Mouse (Mus musculus) midbrain, embryonic 14.5 days (tissue): ENCODE results near the gene Plekhh3. TPM values are rescaled to one million over a fixed set of nuclear protein-coding genes. Genes with fewer than 3 reads are reported as not detected.

ENCODE experiments used
- ATAC-seq: fragments of 200-750 bp; cut with Nextera tagmentation; 2 replicates; pipeline ENCODE4 v1.8.0; 2017; ENCODE audit warnings: moderate number of reproducible peaks, moderate library complexity; ENCODE audit not compliant: low FRiP score, low TSS enrichment
- DNase-seq: peaks from one replicate; pipeline ENCODE4 v3.0.0-alpha.2; 2015
- H3K27ac ChIP-seq: fragments of 300-500 bp; sonication (generic); replicated peaks from 2 replicates; pipeline ENCODE4 v1.5.1; 2014; ENCODE audit warnings: mild to moderate bottlenecking, low read depth, low read length, moderate library complexity
- H3K27me3 ChIP-seq: fragments of 300-500 bp; sonication (generic); 2 replicates; pipeline ENCODE4 v1.6.1; 2014; ENCODE audit warnings: low read length, control low read depth, mixed read lengths; ENCODE audit not compliant: control insufficient read depth, insufficient read depth
- H3K36me3 ChIP-seq: fragments of 300-500 bp; sonication (generic); 2 replicates; pipeline ENCODE4 v1.6.1; 2014; ENCODE audit warnings: low read length, control low read depth; ENCODE audit not compliant: control insufficient read depth, insufficient read depth
- H3K4me1 ChIP-seq: fragments of 300-500 bp; sonication (generic); 2 replicates; pipeline ENCODE4 v1.6.1; 2014; ENCODE audit warnings: mild to moderate bottlenecking, antibody characterized with exemption, low read length, control low read depth; ENCODE audit not compliant: control insufficient read depth, insufficient read depth
- H3K4me2 ChIP-seq: fragments of 300-500 bp; sonication (generic); 2 replicates; pipeline ENCODE4 v1.6.1; 2014; ENCODE audit warnings: mild to moderate bottlenecking, low read length, moderate library complexity
- H3K4me3 ChIP-seq: fragments of 300-500 bp; sonication (generic); replicated peaks from 2 replicates; pipeline ENCODE4 v1.5.1; 2014; ENCODE audit warnings: low read depth, low read length
- H3K9ac ChIP-seq: fragments of 300-500 bp; sonication (generic); replicated peaks from 2 replicates; pipeline ENCODE4 v1.6.1; 2014; ENCODE audit warnings: mild to moderate bottlenecking, low read length, moderate library complexity
- H3K9me3 ChIP-seq: fragments of 300-500 bp; sonication (generic); 2 replicates; pipeline ENCODE4 v1.6.1; 2016; ENCODE audit warnings: low read length, control low read depth, mixed read lengths; ENCODE audit not compliant: control insufficient read depth
- WGBS: fragments of 180-500 bp; shearing (Covaris S2); extraction: QIAGEN DNeasy Blood & Tissue Kit; methylation state at CpG from one replicate; pipeline ENCODE4 v1.1.7; 2014; 5-methylcytosine and 5-hydroxymethylcytosine counted together
- polyA plus RNA-seq: library from polyadenylated mRNA; unstranded; fragments of >200 nt; fragmentation: Nextera tagmentation; extraction: Ambion mirVana; gene quantifications from 2 replicates; pipeline ENCODE4 v1.2.1, GENCODE M21; 2014

Gene Plekhh3
- polyA plus RNA-seq, 1 experiment from 2014 or later = 8.2 TPM

- under 1% methylated on average over 35 of the region's 35 CpGs for WGBS
- Histone ChIP-seq H3K4me2 (peak within 1 kb of the TSS; percentile 81), H3K9ac (peak within 1 kb of the TSS; percentile 64), H3K4me1 (peaks cover 48% of the 10 kb centered on the region), H3K27me3 (peaks cover 56% of the 10 kb centered on the region), H3K9me3 (no peaks in the 10 kb centered on the region), H3K4me3 (peak within 1 kb of the TSS; percentile 62), H3K27ac (peak within 1 kb of the TSS; percentile 75), H3K36me3 (peaks cover 19% of the 10 kb centered on the region)
- ATAC-seq (no peak), DNase-seq (no peak)
These were observed 769 bp downstream of the Plekhh3 start, which contains the start of gene Cntnap1 for GRCm38 (mm10) chr11:101170354-101170810. Gene Cntnap1, plus strand, starts transcription at chr11:101170523.

- 16% methylated on average over 17 of the region's 17 CpGs for WGBS
- Histone ChIP-seq H3K27me3 (peaks cover 59% of the 10 kb centered on the region), H3K4me1 (peaks cover 45% of the 10 kb centered on the region), H3K9me3 (no peaks in the 10 kb centered on the region), H3K4me2 (peak overlapping the region; percentile 81), H3K4me3 (peak overlapping the region; percentile 62), H3K36me3 (peaks cover 28% of the 10 kb centered on the region), H3K9ac (peak overlapping the region; percentile 64; the same call in 1 of the 2 replicates), H3K27ac (no peak overlapping the region)
- no peak for DNase-seq
- ATAC-seq = no peak
These were observed 1.6 kb downstream of the Plekhh3 start for GRCm38 (mm10) chr11:101169301-101170107.

GRCm38 (mm10) chr11:101168301-101168980, 2.7 kb downstream of the Plekhh3 start:
- Histone ChIP-seq H3K4me3 (0 out of 2 replicates have a peak overlapping the region, but pooled peaks have one; percentile 4), H3K36me3 (peaks cover 37% of the 10 kb centered on the region), H3K9me3 (no peaks in the 10 kb centered on the region), H3K4me1 (peaks cover 40% of the 10 kb centered on the region), H3K9ac (no peak overlapping the region; the same call in 1 of the 2 replicates), H3K27me3 (peaks cover 66% of the 10 kb centered on the region), H3K4me2 (peak overlapping the region; percentile 81; the same call in 1 of the 2 replicates), H3K27ac (no peak overlapping the region)
- DNase-seq (no peak), ATAC-seq (no peak)
- 61% methylated on average over 18 of the region's 18 CpGs for WGBS

GRCm38 (mm10) chr11:101167963-101168300, 3.2 kb downstream of the Plekhh3 start:
- H3K4me2 ChIP-seq = no peak overlapping the region
- no peaks in the 10 kb centered on the region for H3K9me3 ChIP-seq
- no peak overlapping the region for H3K27ac ChIP-seq
- ATAC-seq (no peak), DNase-seq (no peak)
- WGBS = 53% methylated on average over 8 of the region's 8 CpGs
- no peak overlapping the region for H3K4me3 ChIP-seq
- H3K9ac ChIP-seq = no peak overlapping the region
- H3K27me3 ChIP-seq = peaks cover 69% of the 10 kb centered on the region
- peaks cover 40% of the 10 kb centered on the region for H3K36me3 ChIP-seq
- H3K4me1 ChIP-seq = peaks cover 35% of the 10 kb centered on the region

GRCm38 (mm10) chr11:101167211-101167962, 3.8 kb downstream of the Plekhh3 start:
- Histone ChIP-seq H3K9ac (no peak overlapping the region), H3K27ac (no peak overlapping the region), H3K4me3 (no peak overlapping the region), H3K9me3 (no peaks in the 10 kb centered on the region), H3K4me2 (no peak overlapping the region), H3K36me3 (peaks cover 40% of the 10 kb centered on the region), H3K4me1 (peaks cover 31% of the 10 kb centered on the region), H3K27me3 (peaks cover 74% of the 10 kb centered on the region)
- DNase-seq = no peak
- 43% methylated on average over 19 of the region's 19 CpGs for WGBS
- no peak for ATAC-seq

- ATAC-seq = no peak
- Histone ChIP-seq H3K4me1 (peaks cover 23% of the 10 kb centered on the region), H3K4me2 (no peak overlapping the region), H3K4me3 (no peak overlapping the region), H3K9ac (no peak overlapping the region), H3K36me3 (peaks cover 49% of the 10 kb centered on the region), H3K27me3 (peaks cover 75% of the 10 kb centered on the region), H3K27ac (no peak overlapping the region), H3K9me3 (no peaks in the 10 kb centered on the region)
- no peak for DNase-seq
- 54% methylated on average over 14 of the region's 14 CpGs for WGBS
These were observed 4.8 kb downstream of the Plekhh3 start for GRCm38 (mm10) chr11:101166357-101166756.

- WGBS = 18% methylated on average over 35 of the region's 35 CpGs
- no peak for ATAC-seq
- Histone ChIP-seq H3K9ac (no peak overlapping the region), H3K4me2 (no peak overlapping the region), H3K27me3 (peaks cover 75% of the 10 kb centered on the region), H3K9me3 (no peaks in the 10 kb centered on the region), H3K4me1 (peaks cover 15% of the 10 kb centered on the region), H3K36me3 (peaks cover 51% of the 10 kb centered on the region), H3K27ac (no peak overlapping the region), H3K4me3 (no peak overlapping the region)
- DNase-seq = no peak
These were observed 6.2 kb downstream of the Plekhh3 start for GRCm38 (mm10) chr11:101164677-101165580.

GRCm38 (mm10) chr11:101164351-101164665, 6.8 kb downstream of the Plekhh3 start:
- WGBS = 4% methylated on average over 21 of the region's 21 CpGs
- no peaks in the 10 kb centered on the region for H3K9me3 ChIP-seq
- peaks cover 9% of the 10 kb centered on the region for H3K4me1 ChIP-seq
- ATAC-seq = no peak
- DNase-seq = no peak
- H3K9ac ChIP-seq = no peak overlapping the region; the same call in 1 of the 2 replicates
- H3K27ac ChIP-seq = no peak overlapping the region
- peak overlapping the region; percentile 24 for H3K4me3 ChIP-seq
- peaks cover 51% of the 10 kb centered on the region for H3K36me3 ChIP-seq
- H3K27me3 ChIP-seq = peaks cover 70% of the 10 kb centered on the region
- peak overlapping the region; percentile 41 for H3K4me2 ChIP-seq
